Comparison of ENCODE assay signal across 15 mouse cellular contexts in genomic region chr10:84381276-84381798, GRCm38 (mm10). TPM values are rescaled to one million over a fixed set of nuclear protein-coding genes. Genes with fewer than 3 reads are reported as not detected.
DNase-seq lines count a peak whose midpoint lies in the region; ATAC-seq and TF ChIP-seq lines count a peak whose summit lies in the region.
"Had no signal": no experiment of that assay in that cellular context is flagged by ENCODE, and none has a peak within 500 bp of the region (broad histone marks: within the 10 kb centered on the region; RNA-seq: fewer than 3 reads in every experiment).

No protein-coding gene starts in this region.

- ATAC-seq in hindbrain, postnatal 0 days = no peak
- ATAC-seq in hindbrain, embryonic 16.5 days = no peak
- ATAC-seq: CD4-positive, CD25-positive, alpha-beta regulatory T cell, adult 4 months; intestine, embryonic 15.5 days had no signal

- no peak overlapping the region for H3K4me2 ChIP-seq in hindbrain, postnatal 0 days (ENCODE audit: low read depth, low read length)
- H3K4me2 ChIP-seq in hindbrain, embryonic 16.5 days (ENCODE audit: low read length) = no peak overlapping the region
- H3K4me2 ChIP-seq: intestine, embryonic 15.5 days; liver, embryonic 15.5 days had no signal

- H3K27ac ChIP-seq in hindbrain, postnatal 0 days = no peak overlapping the region
- no peak overlapping the region for H3K27ac ChIP-seq in hindbrain, embryonic 16.5 days (ENCODE audit: low read depth, low read length)
- H3K27ac ChIP-seq: intestine, embryonic 15.5 days; liver, embryonic 15.5 days had no signal

- H3K36me3 ChIP-seq in hindbrain, postnatal 0 days (ENCODE audit: insufficient read depth, low read length) = peaks cover 10% of the 10 kb centered on the region; the same call in 1 of the 2 replicates
- no peaks in the 10 kb centered on the region for H3K36me3 ChIP-seq in hindbrain, embryonic 16.5 days (ENCODE audit: control insufficient read depth, insufficient read depth, low read length)
- H3K36me3 ChIP-seq: intestine, embryonic 15.5 days; liver, embryonic 15.5 days had no signal

- H3K4me1 ChIP-seq in hindbrain, postnatal 0 days (ENCODE audit: insufficient read depth, low read length) = peaks cover 5% of the 10 kb centered on the region; the same call in 1 of the 2 replicates
- peaks cover 11% of the 10 kb centered on the region for H3K4me1 ChIP-seq in hindbrain, embryonic 16.5 days (ENCODE audit: control insufficient read depth, insufficient read depth, low read depth, low read length)

- DNase-seq in hindbrain, postnatal 0 days (ENCODE audit: low spot score) = peak; percentile 27
- DNase-seq in right cerebral cortex, postnatal 10 days (ENCODE audit: low spot score in 2 of 2) = peak; percentile 48 to 67
- no peak for DNase-seq in right cerebral cortex, postnatal 14 days
- DNase-seq in cerebellum, adult 9-11 months = peak; percentile 92
- no peak for DNase-seq in spleen, adult 18-20 months
- no peak for DNase-seq in spleen, postnatal 14 days (ENCODE audit: low spot score in 2 of 2)
- DNase-seq: adrenal gland, adult 2 months; embryo, embryonic 11 days; gastrocnemius, postnatal 25 days; lung, postnatal 14 days; thymus, postnatal 14 days had no signal

- H3K9ac ChIP-seq in hindbrain, postnatal 0 days (replicated peaks; ENCODE audit: low read length) = no peak overlapping the region
- no peak overlapping the region for H3K9ac ChIP-seq in hindbrain, embryonic 16.5 days (ENCODE audit: low read depth, low read length)
- H3K9ac ChIP-seq: intestine, embryonic 15.5 days; liver, embryonic 15.5 days had no signal

- WGBS in hindbrain, postnatal 0 days = 63% methylated on average over 2 of the region's 2 CpGs
- WGBS in hindbrain, embryonic 16.5 days = 77% methylated on average over 2 of the region's 2 CpGs

- no peak overlapping the region for H3K4me3 ChIP-seq in hindbrain, postnatal 0 days (ENCODE audit: low read length)
- H3K4me3 ChIP-seq in hindbrain, embryonic 16.5 days (ENCODE audit: low read length) = no peak overlapping the region
- H3K4me3 ChIP-seq: intestine, embryonic 15.5 days; liver, embryonic 15.5 days had no signal

- no peaks in the 10 kb centered on the region for H3K27me3 ChIP-seq in hindbrain, postnatal 0 days (ENCODE audit: insufficient read depth, low read length)
- H3K27me3 ChIP-seq in hindbrain, embryonic 16.5 days (replicated peaks; ENCODE audit: control insufficient read depth, insufficient read depth, low read length) = no peaks in the 10 kb centered on the region
- H3K27me3 ChIP-seq: intestine, embryonic 15.5 days; liver, embryonic 15.5 days had no signal

- H3K9me3 ChIP-seq in hindbrain, postnatal 0 days (ENCODE audit: low read length) = no peaks in the 10 kb centered on the region
- no peaks in the 10 kb centered on the region for H3K9me3 ChIP-seq in hindbrain, embryonic 16.5 days (ENCODE audit: control insufficient read depth, low read length)
- H3K9me3 ChIP-seq: intestine, embryonic 15.5 days; liver, embryonic 15.5 days had no signal

- no peak for TF ChIP-seq CTCF in hindbrain, postnatal 0 days (IDR thresholded peaks at IDR 0.05; ENCODE audit: low read depth)

RNA-seq across cellular contexts. Expression of gene Nuak1, which starts 59.1 kb away (rescaled TPM):
- total RNA-seq in hindbrain, postnatal 0 days (2014; rRNA removed) = 22.7 and 23.3 TPM in 2 replicates
- 3.0 and 3.1 TPM in 2 replicates for polyA plus RNA-seq in hindbrain, postnatal 0 days (2015; fragmentation: Nextera tagmentation; extraction: Ambion mirVana)
- 4.7 and 5.4 TPM in 2 replicates for polyA plus RNA-seq in hindbrain, embryonic 16.5 days (2015; fragmentation: Nextera tagmentation; extraction: Ambion mirVana)
- polyA plus RNA-seq: CD4-positive, CD25-positive, alpha-beta regulatory T cell, adult 4 months had no signal

Comparison
In these comparisons a context has a peak if more than half of its experiments do, and no peak if none do; other contexts are left out.
1. DNase-seq: peak in hindbrain, postnatal 0 days (single experiment), right cerebral cortex, postnatal 10 days (2 of 2) and cerebellum, adult 9-11 months (single experiment); none in right cerebral cortex, postnatal 14 days (single experiment), spleen, adult 18-20 months (0 of 2) and spleen, postnatal 14 days (0 of 2).